Mouse (Mus musculus) stomach, postnatal 0 days (tissue): ENCODE measurements at regions not wholly inside any gene's neighbourhood (a gene's known extent, or its start where the extent isn't known, plus 50 kb on each side); places are given as distances from the start of the nearest gene placed in this dataset.
A peak's percentile ranks its signal among the peaks of the same experiment; 100 is the strongest.

Experiments used
- ATAC-seq: fragments of 200-750 bp; cut with Nextera tagmentation; 2 replicates; pipeline ENCODE4 v1.8.0; 2017; ENCODE audit not compliant: low FRiP score, low TSS enrichment
- DNase-seq: peaks from one replicate; pipeline ENCODE4 v3.0.0-alpha.2; 2016; ENCODE audit warnings: low spot score
- H3K27ac ChIP-seq: fragments of 300-500 bp; sonication (generic); replicated peaks from 2 replicates; pipeline ENCODE4 v1.5.1; 2014; ENCODE audit warnings: mild to moderate bottlenecking, control low read depth
- H3K27me3 ChIP-seq: fragments of 300-500 bp; sonication (generic); 2 replicates; pipeline ENCODE4 v1.6.1; 2014; ENCODE audit warnings: low read length; ENCODE audit not compliant: control insufficient read depth, insufficient read depth
- H3K36me3 ChIP-seq: fragments of 300-500 bp; sonication (generic); 2 replicates; pipeline ENCODE4 v1.6.1; 2014; ENCODE audit warnings: low read length, mixed read lengths; ENCODE audit not compliant: control insufficient read depth, insufficient read depth
- H3K4me1 ChIP-seq: fragments of 300-500 bp; sonication (generic); replicated peaks from 2 replicates; pipeline ENCODE4 v1.6.1; 2014; ENCODE audit warnings: antibody characterized with exemption; ENCODE audit not compliant: control insufficient read depth, insufficient read depth
- H3K4me2 ChIP-seq: fragments of 300-500 bp; sonication (generic); replicated peaks from 2 replicates; pipeline ENCODE4 v1.6.1; 2014; ENCODE audit warnings: low read depth, mild to moderate bottlenecking, control low read depth, moderate library complexity
- H3K4me3 ChIP-seq: fragments of 300-500 bp; sonication (generic); 2 replicates; pipeline ENCODE4 v1.5.1; 2014; ENCODE audit warnings: low read depth, low read length, control low read depth
- H3K9ac ChIP-seq: fragments of 300-500 bp; sonication (generic); 2 replicates; pipeline ENCODE4 v1.6.1; 2014; ENCODE audit warnings: mild to moderate bottlenecking, low read length, control low read depth, mixed read lengths
- H3K9me3 ChIP-seq: fragments of 300-500 bp; sonication (generic); 2 replicates; pipeline ENCODE4 v1.6.1; 2016; ENCODE audit warnings: low read length; ENCODE audit not compliant: control insufficient read depth
- CTCF ChIP-seq: IDR thresholded peaks from 2 replicates; pipeline ENCODE4 v1.5.1; 2016; ENCODE audit warnings: antibody characterized with exemption, low read depth, mild to moderate bottlenecking, moderate library complexity
- EP300 ChIP-seq: optimal IDR thresholded peaks from 2 replicates; pipeline ENCODE3; 2016; ENCODE audit warnings: antibody characterized with exemption
- WGBS: fragments of 180-500 bp; shearing (Covaris S2); extraction: QIAGEN DNeasy Blood & Tissue Kit; methylation state at CpG from one replicate; pipeline ENCODE4 v1.1.7; 2014; 5-methylcytosine and 5-hydroxymethylcytosine counted together

GRCm38 (mm10) chr1:137051515-137051914 lies 91.3 kb upstream of the Nr5a2 start:
- Histone ChIP-seq H3K9me3 (no peaks in the 10 kb centered on the region), H3K4me1 (no peaks in the 10 kb centered on the region), H3K4me2 (no peak overlapping the region), H3K4me3 (no peak overlapping the region), H3K36me3 (no peaks in the 10 kb centered on the region), H3K27me3 (no peaks in the 10 kb centered on the region), H3K9ac (no peak overlapping the region), H3K27ac (no peak overlapping the region)
- WGBS = 97% methylated on average over 13 of the region's 13 CpGs
- DNase-seq (no peak), ATAC-seq (no peak)
- TF ChIP-seq EP300 (no peak), CTCF (no peak)

- no peaks in the 10 kb centered on the region for H3K9me3 ChIP-seq
- no peaks in the 10 kb centered on the region for H3K36me3 ChIP-seq
- TF ChIP-seq EP300 (no peak), CTCF (no peak)
- H3K27ac ChIP-seq = no peak overlapping the region
- H3K4me2 ChIP-seq = no peak overlapping the region
- no peak overlapping the region for H3K4me3 ChIP-seq
- no peaks in the 10 kb centered on the region for H3K4me1 ChIP-seq
- no peak overlapping the region for H3K9ac ChIP-seq
- ATAC-seq (no peak), DNase-seq (no peak)
- H3K27me3 ChIP-seq = no peaks in the 10 kb centered on the region
- 85% methylated on average over 6 of the region's 6 CpGs for WGBS
Observed at GRCm38 (mm10) chr1:137044076-137044475, 83.8 kb upstream of the Nr5a2 start.

- Histone ChIP-seq H3K4me2 (no peak overlapping the region), H3K4me3 (no peak overlapping the region), H3K27ac (no peak overlapping the region), H3K36me3 (no peaks in the 10 kb centered on the region), H3K9me3 (no peaks in the 10 kb centered on the region), H3K4me1 (no peaks in the 10 kb centered on the region), H3K9ac (no peak overlapping the region), H3K27me3 (no peaks in the 10 kb centered on the region)
- WGBS = 85% methylated on average over 17 of the region's 17 CpGs
- TF ChIP-seq EP300 = no peak
- no peak for TF ChIP-seq CTCF
- no peak for DNase-seq
- no peak for ATAC-seq
Observed at GRCm38 (mm10) chr1:137042414-137043010, 82.3 kb upstream of the Nr5a2 start.

DNA sequence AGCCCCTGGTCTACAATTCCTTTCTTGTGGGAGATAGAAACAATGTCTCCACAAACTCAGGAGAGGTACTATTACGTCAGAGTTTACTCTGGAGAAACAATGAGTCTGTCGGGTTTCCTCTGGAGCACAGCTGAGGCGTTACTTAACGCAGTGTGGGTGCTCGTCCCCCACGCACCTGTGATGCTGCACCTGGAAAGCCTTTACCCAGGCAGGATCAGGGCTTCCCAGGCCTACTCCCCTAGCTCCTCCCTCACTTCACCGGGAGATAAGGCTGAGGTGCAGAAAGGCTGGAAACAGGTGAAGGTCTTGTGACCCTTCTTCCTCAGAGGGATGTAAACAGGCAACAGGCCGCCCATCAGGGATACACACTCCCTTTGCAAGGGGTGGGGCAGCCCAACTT lies 80.7 kb upstream of the Nr5a2 start:
- 31% methylated on average over 8 of the region's 8 CpGs for WGBS
- no peak overlapping the region for H3K4me2 ChIP-seq
- ATAC-seq = peak; percentile 18; the same call in 1 of the 2 replicates
- H3K27ac ChIP-seq = no peak overlapping the region
- no peaks in the 10 kb centered on the region for H3K9me3 ChIP-seq
- H3K27me3 ChIP-seq = no peaks in the 10 kb centered on the region
- H3K4me3 ChIP-seq = no peak overlapping the region
- H3K36me3 ChIP-seq = no peaks in the 10 kb centered on the region
- no peaks in the 10 kb centered on the region for H3K4me1 ChIP-seq
- no peak overlapping the region for H3K9ac ChIP-seq
- no peak for TF ChIP-seq CTCF
- DNase-seq = peak; percentile 15

DNA sequence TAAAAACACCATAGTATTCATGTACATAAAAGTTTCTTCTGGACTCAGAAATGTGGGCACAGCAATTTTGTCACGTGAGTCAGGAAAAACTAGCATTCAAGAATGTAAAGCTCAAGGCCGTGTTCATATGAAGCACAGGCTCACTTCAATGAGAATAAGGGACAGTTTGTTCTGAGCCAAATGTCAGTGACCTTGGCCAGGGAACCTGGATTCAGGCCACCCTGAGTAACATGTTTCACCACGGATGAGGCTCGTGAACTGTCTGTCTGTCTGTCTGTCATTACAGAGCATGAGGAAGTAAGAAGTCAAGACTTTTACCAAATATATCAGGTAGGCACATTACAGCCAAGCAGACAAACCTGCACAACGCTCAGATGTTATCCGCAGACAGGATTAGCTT lies 74.3 kb upstream of the Nr5a2 start:
- TF ChIP-seq CTCF = no peak
- no peak for TF ChIP-seq EP300
- Histone ChIP-seq H3K27ac (no peak overlapping the region), H3K4me2 (no peak overlapping the region), H3K9ac (no peak overlapping the region), H3K9me3 (no peaks in the 10 kb centered on the region), H3K4me1 (no peaks in the 10 kb centered on the region), H3K27me3 (no peaks in the 10 kb centered on the region), H3K36me3 (no peaks in the 10 kb centered on the region), H3K4me3 (no peak overlapping the region)
- ATAC-seq (no peak), DNase-seq (no peak)
- WGBS = 86% methylated on average over 6 of the region's 6 CpGs

- DNase-seq (no peak), ATAC-seq (no peak)
- WGBS = 61% methylated on average over 5 of the region's 5 CpGs
- H3K36me3 ChIP-seq = no peaks in the 10 kb centered on the region
- no peak overlapping the region for H3K4me2 ChIP-seq
- H3K4me3 ChIP-seq = no peak overlapping the region
- no peaks in the 10 kb centered on the region for H3K9me3 ChIP-seq
- no peak overlapping the region for H3K27ac ChIP-seq
- H3K9ac ChIP-seq = no peak overlapping the region
- H3K27me3 ChIP-seq = no peaks in the 10 kb centered on the region
- TF ChIP-seq CTCF = no peak
- TF ChIP-seq EP300 = no peak
- no peaks in the 10 kb centered on the region for H3K4me1 ChIP-seq
Observed at GRCm38 (mm10) chr1:137033679-137034078, 73.4 kb upstream of the Nr5a2 start.
